Mouse (Mus musculus) erythroblast, embryonic 14.5 days (primary cell): ENCODE measurements around the gene Ndufb4. TPM values are rescaled to one million over a fixed set of nuclear protein-coding genes. Genes with fewer than 3 reads are reported as not detected.
"Not testable (repeated sequence)": the region's sequence is repeated elsewhere in the genome, so short reads cannot be mapped to it uniquely, and the experiment has no call there.

ENCODE experiments used
- H3K27me3 ChIP-seq: 2 replicates; pipeline ENCODE4 v1.6.1; 2012; ENCODE audit warnings: inconsistent platforms; ENCODE audit not compliant: control insufficient read depth
- H3K36me3 ChIP-seq: 2 replicates; pipeline ENCODE4 v1.6.1; 2012; ENCODE audit warnings: mild to moderate bottlenecking, inconsistent platforms; ENCODE audit not compliant: control insufficient read depth
- H3K4me1 ChIP-seq: 2 replicates; pipeline ENCODE4 v1.6.1; 2012; ENCODE audit warnings: inconsistent platforms; ENCODE audit not compliant: control insufficient read depth
- H3K4me3 ChIP-seq: replicated peaks from 2 replicates; pipeline ENCODE3; 2012; ENCODE audit warnings: moderate library complexity, mild to moderate bottlenecking, inconsistent platforms
- H3K9me3 ChIP-seq: 2 replicates; pipeline ENCODE4 v1.6.1; 2012; ENCODE audit warnings: low read length, inconsistent platforms, mixed read lengths; ENCODE audit not compliant: control insufficient read depth
- GATA1 ChIP-seq: IDR thresholded peaks from 2 replicates; pipeline ENCODE4 v1.6.1; 2012; ENCODE audit warnings: low read length, inconsistent platforms, mixed read lengths
- TAL1 ChIP-seq: IDR thresholded peaks from 3 replicates; pipeline ENCODE4 v1.6.1; 2012; ENCODE audit warnings: low read length, inconsistent platforms, mixed read lengths
- polyA plus RNA-seq: library from polyadenylated mRNA; stranded (reverse); fragments of >175 nt; gene quantifications from 2 replicates; pipeline ENCODE4 v1.2.3, GENCODE M21; 2012

Ndufb4 gene
- polyA plus RNA-seq, 1 experiment: 9.5 TPM

GRCm38 (mm10) chr16:37645799-37646198, 8.5 kb downstream of the Ndufb4 start:
- TF ChIP-seq TAL1 (no peak), GATA1 (no peak)
- Histone ChIP-seq H3K9me3 (no peaks in the 10 kb centered on the region), H3K4me3 (no peak overlapping the region), H3K27me3 (no peaks in the 10 kb centered on the region), H3K36me3 (peaks cover 54% of the 10 kb centered on the region), H3K4me1 (peaks cover 2% of the 10 kb centered on the region; the same call in 1 of the 2 replicates)

- H3K27me3 ChIP-seq: no peaks in the 10 kb centered on the region
- TF ChIP-seq TAL1 (no peak), GATA1 (no peak)
- H3K36me3 ChIP-seq: peaks cover 48% of the 10 kb centered on the region
- no peak overlapping the region for H3K4me3 ChIP-seq
- no peaks in the 10 kb centered on the region for H3K9me3 ChIP-seq
- H3K4me1 ChIP-seq: peaks cover 1% of the 10 kb centered on the region; the same call in 1 of the 2 replicates
Measured at GRCm38 (mm10) chr16:37645211-37645610, 9.0 kb downstream of the Ndufb4 start.

GRCm38 (mm10) chr16:37644486-37644885, 9.8 kb downstream of the Ndufb4 start:
- TF ChIP-seq TAL1: no peak
- TF ChIP-seq GATA1: no peak
- Histone ChIP-seq H3K4me1 (no peaks in the 10 kb centered on the region), H3K9me3 (no peaks in the 10 kb centered on the region), H3K4me3 (no peak overlapping the region), H3K27me3 (no peaks in the 10 kb centered on the region), H3K36me3 (peaks cover 47% of the 10 kb centered on the region)

DNA sequence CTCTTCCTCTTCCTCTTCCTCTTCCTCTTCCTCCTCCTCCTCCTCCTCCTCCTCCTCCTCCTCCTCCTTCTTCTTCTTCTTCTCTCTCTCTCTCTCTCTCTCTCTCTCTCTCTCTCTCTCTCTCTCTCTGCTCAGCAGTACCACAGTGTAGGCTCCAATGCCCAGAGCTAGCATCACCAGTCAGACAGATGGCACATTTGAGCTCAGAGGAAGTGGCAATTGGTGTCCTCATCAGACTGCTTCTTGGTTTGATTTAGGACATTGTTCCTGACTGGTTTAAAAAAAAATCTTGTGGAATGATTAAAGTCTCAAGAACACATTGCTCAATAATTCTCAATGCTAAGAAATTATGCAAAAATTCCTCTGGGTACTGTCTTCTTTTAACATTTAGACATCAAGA, 13.7 kb downstream of the Ndufb4 start:
- not testable (repeated sequence) for H3K4me1 ChIP-seq, H3K36me3 ChIP-seq, H3K9me3 ChIP-seq, H3K27me3 ChIP-seq, H3K4me3 ChIP-seq

GRCm38 (mm10) chr16:37637802-37638201, 16.5 kb downstream of the Ndufb4 start:
- Histone ChIP-seq H3K9me3 (no peaks in the 10 kb centered on the region), H3K4me1 (peaks cover 16% of the 10 kb centered on the region), H3K27me3 (no peaks in the 10 kb centered on the region), H3K4me3 (no peak overlapping the region), H3K36me3 (no peaks in the 10 kb centered on the region)
- no peak for TF ChIP-seq GATA1
- no peak for TF ChIP-seq TAL1

GRCm38 (mm10) chr16:37636107-37636506, 18.1 kb downstream of the Ndufb4 start:
- Histone ChIP-seq H3K4me1 (peaks cover 16% of the 10 kb centered on the region), H3K4me3 (no peak overlapping the region), H3K9me3 (no peaks in the 10 kb centered on the region), H3K27me3 (no peaks in the 10 kb centered on the region), H3K36me3 (no peaks in the 10 kb centered on the region)
- TF ChIP-seq TAL1 (no peak), GATA1 (no peak)

GRCm38 (mm10) chr16:37635095-37635494, 19.2 kb downstream of the Ndufb4 start:
- TF ChIP-seq GATA1 (no peak), TAL1 (no peak)

DNA sequence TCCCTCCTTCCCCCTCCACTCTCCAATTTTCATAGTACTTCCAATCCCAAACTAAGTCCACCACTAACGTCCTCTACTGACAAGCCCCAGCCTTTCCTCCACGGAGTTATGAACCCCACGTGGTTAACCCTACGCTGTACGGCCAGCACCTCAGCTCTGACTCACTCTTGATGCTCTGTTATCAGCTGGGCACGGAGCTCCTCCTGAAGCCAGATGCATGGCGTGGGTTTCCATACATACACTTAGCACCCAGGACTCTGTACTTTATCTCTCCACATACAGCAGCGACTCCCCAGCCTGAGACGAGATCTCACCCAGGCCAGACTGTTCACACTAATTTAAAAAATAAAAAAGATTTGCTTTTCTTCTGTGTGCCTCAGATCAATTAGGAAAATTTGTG, 19.7 kb downstream of the Ndufb4 start:
- H3K4me3 ChIP-seq: peak overlapping the region; percentile 36
- H3K9me3 ChIP-seq: no peaks in the 10 kb centered on the region
- 0 out of 3 replicates have a peak, but pooled peaks have one; percentile 32 for TF ChIP-seq TAL1
- peak; percentile 16; the same call in 1 of the 2 replicates for TF ChIP-seq GATA1
- H3K4me1 ChIP-seq: peaks cover 16% of the 10 kb centered on the region
- H3K27me3 ChIP-seq: no peaks in the 10 kb centered on the region
- H3K36me3 ChIP-seq: no peaks in the 10 kb centered on the region

More at GRCm38 (mm10) chr16:37635095-37635494, 19.2 kb downstream of the Ndufb4 start:
- H3K4me3 ChIP-seq: no peak overlapping the region
- no peaks in the 10 kb centered on the region for H3K36me3 ChIP-seq
- no peaks in the 10 kb centered on the region for H3K27me3 ChIP-seq
- H3K4me1 ChIP-seq: peaks cover 16% of the 10 kb centered on the region
- H3K9me3 ChIP-seq: no peaks in the 10 kb centered on the region

DNA sequence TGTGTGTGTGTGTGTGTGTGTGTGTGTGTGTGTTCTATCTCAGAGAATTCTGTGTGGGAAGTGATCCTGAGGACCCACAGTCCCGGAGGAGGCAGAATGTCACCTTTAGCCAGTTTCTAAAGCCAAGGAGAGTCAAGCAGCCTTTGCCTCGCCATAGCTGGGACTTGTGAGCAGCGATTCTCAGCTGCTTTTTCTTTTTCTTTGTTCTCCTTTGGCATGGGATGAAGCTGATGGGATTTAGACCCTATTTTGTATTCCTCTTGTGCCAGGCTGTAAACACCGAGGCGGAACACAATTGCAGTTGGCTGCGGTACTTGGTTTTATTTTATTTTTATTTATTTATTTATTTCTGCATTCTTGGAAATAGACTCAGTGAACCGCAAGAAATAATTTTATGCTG, 25.2 kb downstream of the Ndufb4 start:
- TF ChIP-seq TAL1: no peak
- Histone ChIP-seq H3K36me3 (no peaks in the 10 kb centered on the region; the same call in 1 of the 2 replicates), H3K9me3 (no peaks in the 10 kb centered on the region), H3K4me1 (peaks cover under 1% of the 10 kb centered on the region; the same call in 1 of the 2 replicates), H3K27me3 (no peaks in the 10 kb centered on the region), H3K4me3 (no peak overlapping the region)

- H3K4me1 ChIP-seq: no peaks in the 10 kb centered on the region
- H3K4me3 ChIP-seq: no peak overlapping the region
- H3K36me3 ChIP-seq: no peaks in the 10 kb centered on the region; the same call in 1 of the 2 replicates
- no peaks in the 10 kb centered on the region for H3K9me3 ChIP-seq
- no peaks in the 10 kb centered on the region for H3K27me3 ChIP-seq
- TF ChIP-seq TAL1 (no peak), GATA1 (no peak)
Measured at GRCm38 (mm10) chr16:37628336-37628735, 25.9 kb downstream of the Ndufb4 start.
